Mouse (Mus musculus) neural tube, embryonic 13.5 days (tissue): ENCODE results near the gene Ntm. TPM values are rescaled to one million over a fixed set of nuclear protein-coding genes. Genes with fewer than 3 reads are reported as not detected.

Source experiments
- ATAC-seq: fragments of 200-750 bp; cut with Nextera tagmentation; 2 replicates; pipeline ENCODE4 v1.8.0; 2017; ENCODE audit warnings: low read depth, mild to moderate bottlenecking, moderate TSS enrichment, moderate library complexity
- H3K27ac ChIP-seq: fragments of 300-500 bp; sonication (generic); replicated peaks from 2 replicates; pipeline ENCODE4 v1.5.1; 2015; ENCODE audit warnings: moderate library complexity, mild to moderate bottlenecking, inconsistent platforms
- H3K27me3 ChIP-seq: fragments of 300-500 bp; sonication (generic); 2 replicates; pipeline ENCODE4 v1.6.1; 2015; ENCODE audit warnings: mild to moderate bottlenecking, inconsistent platforms
- H3K36me3 ChIP-seq: fragments of 300-500 bp; sonication (generic); 2 replicates; pipeline ENCODE4 v1.6.1; 2015; ENCODE audit warnings: mild to moderate bottlenecking, inconsistent platforms
- H3K4me1 ChIP-seq: fragments of 300-500 bp; sonication (generic); replicated peaks from 2 replicates; pipeline ENCODE4 v1.6.1; 2015; ENCODE audit warnings: inconsistent platforms
- H3K4me2 ChIP-seq: fragments of 300-500 bp; sonication (generic); 2 replicates; pipeline ENCODE4 v1.6.1; 2015; ENCODE audit warnings: inconsistent platforms, mild to moderate bottlenecking, moderate library complexity
- H3K4me3 ChIP-seq: fragments of 300-500 bp; sonication (generic); 2 replicates; pipeline ENCODE4 v1.5.1; 2015; ENCODE audit warnings: mild to moderate bottlenecking, inconsistent platforms
- H3K9ac ChIP-seq: fragments of 300-500 bp; sonication (generic); 2 replicates; pipeline ENCODE4 v1.6.1; 2015; ENCODE audit warnings: moderate library complexity, mild to moderate bottlenecking, inconsistent platforms
- H3K9me3 ChIP-seq: fragments of 300-500 bp; sonication (generic); 2 replicates; pipeline ENCODE4 v1.6.1; 2016; ENCODE audit warnings: inconsistent platforms
- WGBS: fragments of 180-500 bp; shearing (Covaris S2); methylation state at CpG from one replicate; pipeline ENCODE4 v1.1.7; 2015; 5-methylcytosine and 5-hydroxymethylcytosine counted together
- polyA plus RNA-seq: library from polyadenylated mRNA; unstranded; fragments of >200 nt; fragmentation: Nextera tagmentation; extraction: Ambion mirVana; gene quantifications from 2 replicates; pipeline ENCODE4 v1.2.1, GENCODE M21; 2015

Gene Ntm
- polyA plus RNA-seq, 1 experiment from 2014 or later: 150 TPM

DNA sequence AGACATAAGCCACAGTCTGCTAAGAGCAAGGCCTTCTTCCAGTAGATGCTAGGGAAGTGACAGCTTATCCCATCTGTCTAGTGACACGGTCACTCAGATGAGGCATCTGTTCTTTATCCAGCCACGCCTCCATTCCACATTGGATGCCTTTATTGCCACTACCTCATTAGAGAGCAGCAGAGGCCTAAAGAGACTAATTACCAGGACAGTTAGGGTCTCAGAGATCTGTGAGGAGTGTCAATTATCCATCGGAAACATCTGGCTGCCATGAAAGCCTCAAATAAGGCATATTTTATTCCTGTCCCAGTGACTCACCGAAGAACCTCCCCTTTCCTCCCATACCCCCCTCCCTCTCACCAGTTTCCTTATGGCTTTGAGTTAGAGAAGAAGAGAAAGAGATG lies 963.0 kb downstream of the Ntm start:
- Histone ChIP-seq H3K9me3 (no peaks in the 10 kb centered on the region), H3K9ac (no peak overlapping the region), H3K27me3 (no peaks in the 10 kb centered on the region), H3K27ac (no peak overlapping the region), H3K4me3 (no peak overlapping the region), H3K4me2 (no peak overlapping the region), H3K36me3 (no peaks in the 10 kb centered on the region), H3K4me1 (peaks cover 7% of the 10 kb centered on the region; the same call in 1 of the 2 replicates)
- ATAC-seq: peak; percentile 61; the same call in 1 of the 2 replicates
- WGBS: 13% methylated on average over 4 of the region's 4 CpGs

- H3K27me3 ChIP-seq: no peaks in the 10 kb centered on the region
- no peaks in the 10 kb centered on the region for H3K36me3 ChIP-seq
- no peak overlapping the region for H3K27ac ChIP-seq
- H3K4me3 ChIP-seq: no peak overlapping the region
- H3K9me3 ChIP-seq: 0 out of 2 replicates have a peak, but pooled peaks cover 3% of the 10 kb centered on the region
- H3K4me2 ChIP-seq: no peak overlapping the region
- WGBS: 90% methylated on average over 1 of the region's 1 CpGs
- no peak overlapping the region for H3K9ac ChIP-seq
- no peak for ATAC-seq
- no peaks in the 10 kb centered on the region for H3K4me1 ChIP-seq
These were observed 985.7 kb downstream of the Ntm start for GRCm38 (mm10) chr9:28977275-28977674.

- no peaks in the 10 kb centered on the region for H3K27me3 ChIP-seq
- 53% methylated on average over 1 of the region's 1 CpGs for WGBS
- ATAC-seq: no peak
- H3K4me3 ChIP-seq: no peak overlapping the region
- H3K27ac ChIP-seq: no peak overlapping the region
- H3K9ac ChIP-seq: no peak overlapping the region
- no peak overlapping the region for H3K4me2 ChIP-seq
- 0 out of 2 replicates have a peak, but pooled peaks cover 3% of the 10 kb centered on the region for H3K9me3 ChIP-seq
- H3K36me3 ChIP-seq: no peaks in the 10 kb centered on the region
- H3K4me1 ChIP-seq: no peaks in the 10 kb centered on the region
These were observed 993.5 kb downstream of the Ntm start for GRCm38 (mm10) chr9:28969455-28969854.
